Mouse (Mus musculus) midbrain, embryonic 13.5 days (tissue): ENCODE measurements around the gene Ngef. TPM values are rescaled to one million over a fixed set of nuclear protein-coding genes. Genes with fewer than 3 reads are reported as not detected.

Experiments
- ATAC-seq: fragments of 200-750 bp; cut with Nextera tagmentation; 2 replicates; pipeline ENCODE4 v1.8.0; 2017; ENCODE audit warnings: mild to moderate bottlenecking, moderate TSS enrichment, moderate library complexity
- H3K27ac ChIP-seq: fragments of 300-500 bp; sonication (generic); 2 replicates; pipeline ENCODE4 v1.5.1; 2015; ENCODE audit warnings: inconsistent platforms, mild to moderate bottlenecking, moderate library complexity
- H3K27me3 ChIP-seq: fragments of 300-500 bp; sonication (generic); 2 replicates; pipeline ENCODE4 v1.6.1; 2015; ENCODE audit warnings: mild to moderate bottlenecking, inconsistent platforms
- H3K36me3 ChIP-seq: fragments of 300-500 bp; sonication (generic); 2 replicates; pipeline ENCODE4 v1.6.1; 2015; ENCODE audit warnings: mild to moderate bottlenecking, inconsistent platforms
- H3K4me1 ChIP-seq: fragments of 300-500 bp; sonication (generic); replicated peaks from 2 replicates; pipeline ENCODE4 v1.6.1; 2015; ENCODE audit warnings: inconsistent platforms
- H3K4me2 ChIP-seq: fragments of 300-500 bp; sonication (generic); replicated peaks from 2 replicates; pipeline ENCODE4 v1.6.1; 2015; ENCODE audit warnings: moderate library complexity, mild to moderate bottlenecking, inconsistent platforms
- H3K4me3 ChIP-seq: fragments of 300-500 bp; sonication (generic); replicated peaks from 2 replicates; pipeline ENCODE4 v1.5.1; 2015; ENCODE audit warnings: mild to moderate bottlenecking, inconsistent platforms
- H3K9ac ChIP-seq: fragments of 300-500 bp; sonication (generic); replicated peaks from 2 replicates; pipeline ENCODE4 v1.6.1; 2015; ENCODE audit warnings: mild to moderate bottlenecking, inconsistent platforms
- H3K9me3 ChIP-seq: fragments of 300-500 bp; sonication (generic); 2 replicates; pipeline ENCODE4 v1.6.1; 2016; ENCODE audit warnings: mild to moderate bottlenecking, inconsistent platforms
- WGBS: fragments of 180-500 bp; shearing (Covaris S2); methylation state at CpG from one replicate; pipeline ENCODE4 v1.1.7; 2015; 5-methylcytosine and 5-hydroxymethylcytosine counted together
- polyA plus RNA-seq: library from polyadenylated mRNA; unstranded; fragments of >200 nt; fragmentation: Nextera tagmentation; extraction: Ambion mirVana; gene quantifications from 2 replicates; pipeline ENCODE4 v1.2.1, GENCODE M21; 2015

Ngef gene
- polyA plus RNA-seq: 6.8 and 9.6 TPM in 2 replicates

DNA sequence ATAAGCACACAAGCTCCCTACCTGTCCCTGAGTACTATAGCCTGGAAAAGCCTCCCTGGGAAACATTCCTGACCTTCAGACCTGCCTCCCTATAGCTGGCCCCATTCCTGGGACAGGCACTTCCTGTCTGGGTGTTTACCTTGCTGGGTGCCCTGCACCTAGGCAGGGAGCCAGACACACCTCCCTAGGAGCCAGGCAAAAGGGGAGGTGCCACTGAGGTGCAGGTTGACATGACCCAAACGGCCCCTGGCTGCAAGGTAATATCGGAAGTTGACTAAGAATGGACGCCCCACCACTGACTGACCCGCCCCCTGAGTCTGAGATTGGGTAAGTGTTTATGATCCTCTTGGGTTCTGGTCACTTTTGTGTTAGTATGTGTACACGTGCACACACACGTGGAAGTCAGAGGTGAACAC, at the start of gene Ngef:
Gene Ngef, minus strand, starts transcription at position 71 of the 416 bp plus-strand sequence.
- 78% methylated on average over 6 of the region's 6 CpGs for WGBS
- H3K9me3 ChIP-seq: no peaks in the 10 kb centered on the region
- H3K4me3 ChIP-seq: no peak within 1 kb of the TSS
- H3K4me2 ChIP-seq: no peak within 1 kb of the TSS
- ATAC-seq: peak; percentile 28; the same call in 1 of the 2 replicates
- no peak within 1 kb of the TSS for H3K9ac ChIP-seq
- no peaks in the 10 kb centered on the region for H3K27me3 ChIP-seq
- H3K27ac ChIP-seq: peak within 1 kb of the TSS; percentile 36; the same call in 1 of the 2 replicates
- peaks cover 14% of the 10 kb centered on the region for H3K4me1 ChIP-seq
- no peaks in the 10 kb centered on the region for H3K36me3 ChIP-seq

DNA sequence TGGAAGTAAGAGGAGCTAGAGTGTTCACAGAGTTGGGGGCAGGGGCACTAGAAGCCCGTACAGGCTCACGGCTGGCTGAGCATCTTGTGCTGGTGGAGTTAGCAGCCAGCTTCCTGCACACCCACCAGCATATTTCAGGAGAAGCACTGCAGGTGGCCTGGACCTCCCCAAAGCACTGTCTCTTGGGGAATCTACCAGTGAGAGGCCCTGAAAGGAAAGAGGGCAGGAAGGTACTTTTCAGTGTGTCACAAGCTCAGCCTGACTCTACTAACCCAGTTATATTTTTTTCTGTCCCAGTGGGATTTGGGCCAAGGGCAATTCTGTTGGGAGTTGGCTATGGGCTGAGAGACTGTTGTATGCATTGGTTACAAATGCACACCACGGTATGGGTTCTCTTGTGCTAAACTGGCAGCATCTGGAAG, 48.2 kb upstream of the Ngef start:
- Histone ChIP-seq H3K9me3 (no peaks in the 10 kb centered on the region; the same call in 1 of the 2 replicates), H3K27me3 (no peaks in the 10 kb centered on the region), H3K4me2 (no peak overlapping the region), H3K36me3 (no peaks in the 10 kb centered on the region), H3K9ac (no peak overlapping the region), H3K4me1 (no peaks in the 10 kb centered on the region), H3K27ac (no peak overlapping the region), H3K4me3 (no peak overlapping the region)
- 67% methylated on average over 3 of the region's 3 CpGs for WGBS
- ATAC-seq: no peak

DNA sequence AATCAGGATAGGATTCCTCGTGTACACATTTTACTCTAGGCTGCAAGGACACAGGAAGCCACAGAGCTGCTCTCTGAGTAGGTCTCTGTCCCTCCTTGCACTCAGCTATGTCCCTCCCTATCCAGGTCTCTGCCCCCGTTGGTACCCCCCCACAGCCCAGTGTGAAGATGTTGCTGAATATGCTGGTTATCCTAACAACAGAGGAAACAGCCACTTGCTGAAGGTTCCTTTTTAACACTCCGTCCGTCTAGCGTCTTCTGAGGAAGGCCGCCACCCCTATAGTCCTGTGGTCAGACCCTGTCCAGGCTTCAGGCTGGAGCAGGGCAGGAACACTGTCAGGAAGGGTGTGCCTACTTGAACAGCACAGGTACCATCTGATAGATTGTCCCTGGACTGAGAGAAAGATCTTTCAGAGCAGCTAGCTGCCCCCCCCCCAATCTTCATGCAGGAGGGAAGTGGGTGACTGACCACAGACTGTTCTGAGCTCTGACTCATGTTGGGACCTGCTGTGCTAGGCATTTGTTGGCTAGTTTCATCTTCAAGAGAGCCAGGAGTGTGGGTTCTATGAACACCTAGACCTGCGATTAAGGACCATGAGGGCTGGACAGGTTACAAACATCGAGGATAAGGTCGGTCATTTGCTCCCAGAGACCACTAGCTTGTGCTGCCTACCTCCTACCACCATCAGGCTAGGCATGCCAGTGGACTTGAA, 47.6 kb upstream of the Ngef start:
- Histone ChIP-seq H3K27ac (no peak overlapping the region), H3K36me3 (no peaks in the 10 kb centered on the region), H3K4me3 (no peak overlapping the region), H3K9ac (no peak overlapping the region), H3K27me3 (no peaks in the 10 kb centered on the region), H3K4me1 (no peaks in the 10 kb centered on the region), H3K9me3 (no peaks in the 10 kb centered on the region; the same call in 1 of the 2 replicates), H3K4me2 (no peak overlapping the region)
- ATAC-seq: 0 out of 2 replicates have a peak, but pooled peaks have one; percentile 4
- 86% methylated on average over 9 of the region's 9 CpGs for WGBS

GRCm38 (mm10) chr1:87620693-87621092, 47.0 kb upstream of the Ngef start:
- no peak overlapping the region for H3K4me3 ChIP-seq
- H3K9ac ChIP-seq: no peak overlapping the region
- no peaks in the 10 kb centered on the region; the same call in 1 of the 2 replicates for H3K9me3 ChIP-seq
- no peaks in the 10 kb centered on the region for H3K36me3 ChIP-seq
- H3K4me2 ChIP-seq: no peak overlapping the region
- H3K27me3 ChIP-seq: no peaks in the 10 kb centered on the region
- H3K27ac ChIP-seq: no peak overlapping the region
- WGBS: 79% methylated on average over 6 of the region's 6 CpGs
- H3K4me1 ChIP-seq: no peaks in the 10 kb centered on the region
- 0 out of 2 replicates have a peak, but pooled peaks have one; percentile 17 for ATAC-seq

- no peak within 1 kb of the TSS for H3K4me2 ChIP-seq
- H3K4me3 ChIP-seq: no peak within 1 kb of the TSS
- WGBS: 88% methylated on average over 12 of the region's 12 CpGs
- H3K27me3 ChIP-seq: no peaks in the 10 kb centered on the region
- no peak for ATAC-seq
- no peaks in the 10 kb centered on the region; the same call in 1 of the 2 replicates for H3K9me3 ChIP-seq
- no peak within 1 kb of the TSS for H3K27ac ChIP-seq
- no peak within 1 kb of the TSS for H3K9ac ChIP-seq
- H3K4me1 ChIP-seq: no peaks in the 10 kb centered on the region
- H3K36me3 ChIP-seq: no peaks in the 10 kb centered on the region
Measured at GRCm38 (mm10) chr1:87620211-87620668, 46.6 kb upstream of the Ngef start, which contains the start of gene Inpp5d. TSS of gene Inpp5d (plus strand) at chr1:87620312.

GRCm38 (mm10) chr1:87614576-87615295, 41.1 kb upstream of the Ngef start:
- Histone ChIP-seq H3K36me3 (no peaks in the 10 kb centered on the region), H3K27ac (no peak overlapping the region), H3K9ac (no peak overlapping the region), H3K4me3 (no peak overlapping the region), H3K9me3 (no peaks in the 10 kb centered on the region; the same call in 1 of the 2 replicates), H3K4me2 (no peak overlapping the region), H3K4me1 (no peaks in the 10 kb centered on the region), H3K27me3 (no peaks in the 10 kb centered on the region)
- ATAC-seq: no peak
- WGBS: 89% methylated on average over 2 of the region's 2 CpGs

DNA sequence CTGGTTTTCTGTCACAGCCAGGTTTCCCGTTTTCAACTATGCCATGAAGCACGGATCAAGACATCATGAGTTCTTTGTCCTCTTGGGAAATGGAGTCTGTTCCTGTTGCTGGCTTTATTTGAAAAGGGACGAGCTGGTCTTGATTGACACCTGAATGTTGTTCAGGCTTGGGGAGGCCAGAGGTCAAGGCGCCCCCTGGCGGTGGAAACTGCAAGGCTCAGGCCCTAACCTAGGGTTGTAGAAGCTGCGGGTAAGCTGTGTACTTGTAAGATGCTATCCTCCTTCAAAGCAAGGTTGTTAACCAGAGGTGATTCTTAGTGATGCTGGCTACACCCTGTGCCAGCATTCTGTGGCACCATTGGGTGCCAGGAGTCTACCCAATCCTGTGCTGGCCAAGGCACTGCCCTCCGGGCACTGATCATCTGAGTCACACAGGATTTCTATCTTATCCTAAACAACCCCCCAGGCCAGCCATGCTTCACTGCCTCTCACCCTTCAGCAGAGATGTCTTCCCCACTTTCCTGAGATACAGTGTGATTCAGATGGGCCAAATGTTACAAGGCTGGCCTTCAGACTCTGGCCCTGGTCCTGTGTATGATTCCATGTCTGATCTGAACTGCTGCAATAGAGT, 34.9 kb upstream of the Ngef start:
- Histone ChIP-seq H3K4me1 (no peaks in the 10 kb centered on the region), H3K27me3 (no peaks in the 10 kb centered on the region), H3K9me3 (no peaks in the 10 kb centered on the region), H3K36me3 (no peaks in the 10 kb centered on the region), H3K4me3 (no peak overlapping the region), H3K4me2 (no peak overlapping the region), H3K9ac (no peak overlapping the region), H3K27ac (no peak overlapping the region)
- 23% methylated on average over 7 of the region's 7 CpGs for WGBS
- no peak for ATAC-seq

DNA sequence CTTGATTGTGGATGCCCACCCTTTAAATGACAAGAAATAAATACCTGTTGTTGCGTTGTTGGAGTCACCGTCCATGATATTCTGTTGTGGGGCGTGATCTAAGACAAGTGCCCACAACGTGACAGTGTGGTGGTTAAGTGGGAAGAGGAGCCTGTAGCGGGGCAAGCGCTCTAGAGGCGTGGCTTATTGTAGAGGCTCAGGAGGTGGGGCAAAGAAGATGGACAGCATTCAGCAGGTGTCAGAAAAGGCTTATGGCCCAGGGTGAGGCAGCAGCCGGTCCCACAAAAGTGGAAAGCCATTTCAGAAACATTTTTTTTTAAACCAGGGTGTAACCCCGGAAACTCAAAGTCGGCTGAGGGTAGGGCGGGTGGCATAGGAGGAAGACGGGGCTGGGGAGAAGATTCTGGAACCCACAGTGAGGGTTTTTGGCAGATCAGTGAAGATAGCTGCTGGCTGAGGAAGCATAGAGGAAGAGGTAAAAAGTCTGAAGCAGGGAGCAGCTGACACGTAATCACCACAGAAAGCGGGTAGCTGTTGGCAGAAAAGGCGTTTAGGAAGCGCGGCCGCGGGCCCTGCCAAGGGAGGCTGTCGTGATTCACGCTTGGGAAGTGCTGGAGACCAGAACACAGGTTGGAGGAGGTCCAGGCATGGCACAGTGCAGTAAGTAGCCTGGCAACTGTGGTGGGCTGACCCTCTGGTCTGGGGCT, 33.9 kb upstream of the Ngef start:
- H3K9me3 ChIP-seq: no peaks in the 10 kb centered on the region
- H3K36me3 ChIP-seq: no peaks in the 10 kb centered on the region
- 0 out of 2 replicates have a peak, but pooled peaks have one; percentile 45 for ATAC-seq
- no peak overlapping the region for H3K27ac ChIP-seq
- WGBS: 82% methylated on average over 21 of the region's 21 CpGs
- H3K4me1 ChIP-seq: no peaks in the 10 kb centered on the region
- H3K4me2 ChIP-seq: no peak overlapping the region
- no peaks in the 10 kb centered on the region for H3K27me3 ChIP-seq
- no peak overlapping the region for H3K4me3 ChIP-seq
- H3K9ac ChIP-seq: no peak overlapping the region

DNA sequence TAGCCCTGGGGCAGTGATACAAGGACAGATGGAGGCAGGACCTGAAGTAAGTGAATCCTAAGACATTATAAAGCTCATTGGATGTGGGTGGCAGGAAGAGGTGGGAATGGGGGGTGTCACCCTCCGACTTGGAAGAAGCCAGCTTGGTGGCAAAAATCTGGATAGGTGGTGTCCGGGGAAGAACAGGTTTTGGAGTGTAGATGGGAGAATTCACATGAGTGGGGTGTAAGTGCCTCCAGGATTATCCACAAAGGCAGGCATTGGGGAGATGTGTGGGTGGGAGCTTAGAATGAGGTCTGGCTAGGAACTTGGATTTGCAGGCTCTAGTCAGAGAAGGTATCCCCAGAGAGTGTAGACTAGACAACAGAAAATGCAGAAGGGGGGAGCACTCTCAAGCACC, 31.6 kb upstream of the Ngef start:
- Histone ChIP-seq H3K4me1 (no peaks in the 10 kb centered on the region), H3K4me3 (no peak overlapping the region), H3K27me3 (no peaks in the 10 kb centered on the region), H3K36me3 (no peaks in the 10 kb centered on the region), H3K4me2 (no peak overlapping the region), H3K9me3 (no peaks in the 10 kb centered on the region), H3K9ac (no peak overlapping the region), H3K27ac (no peak overlapping the region)
- no peak for ATAC-seq
- 87% methylated on average over 2 of the region's 2 CpGs for WGBS

GRCm38 (mm10) chr1:87603389-87603788, 29.7 kb upstream of the Ngef start:
- H3K4me3 ChIP-seq: no peak overlapping the region
- no peaks in the 10 kb centered on the region for H3K27me3 ChIP-seq
- no peaks in the 10 kb centered on the region for H3K4me1 ChIP-seq
- H3K9ac ChIP-seq: no peak overlapping the region
- no peak for ATAC-seq
- no peak overlapping the region for H3K27ac ChIP-seq
- H3K4me2 ChIP-seq: no peak overlapping the region
- H3K9me3 ChIP-seq: no peaks in the 10 kb centered on the region
- no peaks in the 10 kb centered on the region for H3K36me3 ChIP-seq
- WGBS: 89% methylated on average over 5 of the region's 5 CpGs

- H3K4me1 ChIP-seq: no peaks in the 10 kb centered on the region
- ATAC-seq: no peak
- no peak overlapping the region for H3K9ac ChIP-seq
- H3K9me3 ChIP-seq: no peaks in the 10 kb centered on the region
- no peak overlapping the region for H3K4me3 ChIP-seq
- no peak overlapping the region for H3K4me2 ChIP-seq
- no peak overlapping the region for H3K27ac ChIP-seq
- no peaks in the 10 kb centered on the region for H3K27me3 ChIP-seq
- no peaks in the 10 kb centered on the region for H3K36me3 ChIP-seq
- 89% methylated on average over 2 of the region's 2 CpGs for WGBS
Measured at GRCm38 (mm10) chr1:87601801-87602200, 28.1 kb upstream of the Ngef start.
